Mouse (Mus musculus): ENCODE data around the gene Pmel. TPM values are rescaled to one million over a fixed set of nuclear protein-coding genes. Genes with fewer than 3 reads are reported as not detected.
A peak's percentile ranks its signal among the peaks of the same experiment; 100 is the strongest.
"Not testable (repeated sequence)": the region's sequence is repeated elsewhere in the genome, so short reads cannot be mapped to it uniquely, and the experiment has no call there.

Gene Pmel
- polyA plus RNA-seq, 1 experiment from 2014 or later = 2.6 TPM

GRCm38 (mm10) chr10:128715559-128716537, 11.9 kb downstream of the Pmel start:
- no peaks in the 10 kb centered on the region for H3K4me1 ChIP-seq (ENCODE audit: control insufficient read depth, insufficient read depth, low read length)
- no peak overlapping the region for H3K9ac ChIP-seq (ENCODE audit: low read depth, low read length)
- no peak overlapping the region for H3K4me3 ChIP-seq (ENCODE audit: low read length)
- WGBS = 87% methylated on average over 19 of the region's 19 CpGs
- H3K4me2 ChIP-seq (replicated peaks; ENCODE audit: low read depth, low read length) = no peak overlapping the region
- no peak for ATAC-seq (ENCODE audit: low FRiP score, low TSS enrichment)
- no peaks in the 10 kb centered on the region for H3K36me3 ChIP-seq (ENCODE audit: control insufficient read depth, insufficient read depth, low read length)
- no peaks in the 10 kb centered on the region for H3K9me3 ChIP-seq (ENCODE audit: control insufficient read depth, low read length)
- no peak overlapping the region for H3K27ac ChIP-seq (ENCODE audit: low read depth, low read length)
- H3K27me3 ChIP-seq (ENCODE audit: control insufficient read depth, insufficient read depth, low read length) = no peaks in the 10 kb centered on the region

GRCm38 (mm10) chr10:128725466-128725865, 21.5 kb downstream of the Pmel start:
- not testable (repeated sequence) for H3K27ac ChIP-seq (ENCODE audit: low read depth, low read length); H3K4me1 ChIP-seq (ENCODE audit: control insufficient read depth, insufficient read depth, low read length); H3K4me2 ChIP-seq (replicated peaks; ENCODE audit: low read depth, low read length); ATAC-seq (ENCODE audit: low FRiP score, low TSS enrichment); H3K4me3 ChIP-seq (ENCODE audit: low read length); H3K36me3 ChIP-seq (ENCODE audit: control insufficient read depth, insufficient read depth, low read length); H3K27me3 ChIP-seq (ENCODE audit: control insufficient read depth, insufficient read depth, low read length); H3K9ac ChIP-seq (ENCODE audit: low read depth, low read length); H3K9me3 ChIP-seq (ENCODE audit: control insufficient read depth, low read length)
- WGBS = 67% methylated on average over 3 of the region's 4 CpGs

- no peak overlapping the region for H3K27ac ChIP-seq (ENCODE audit: low read depth, low read length)
- no peak for ATAC-seq (ENCODE audit: low FRiP score, low TSS enrichment)
- no peaks in the 10 kb centered on the region for H3K27me3 ChIP-seq (ENCODE audit: control insufficient read depth, insufficient read depth, low read length)
- H3K4me3 ChIP-seq (ENCODE audit: low read length) = no peak overlapping the region
- no peaks in the 10 kb centered on the region for H3K4me1 ChIP-seq (ENCODE audit: control insufficient read depth, insufficient read depth, low read length)
- H3K4me2 ChIP-seq (replicated peaks; ENCODE audit: low read depth, low read length) = no peak overlapping the region
- no peaks in the 10 kb centered on the region for H3K9me3 ChIP-seq (ENCODE audit: control insufficient read depth, low read length)
- no peaks in the 10 kb centered on the region for H3K36me3 ChIP-seq (ENCODE audit: control insufficient read depth, insufficient read depth, low read length)
- no peak overlapping the region for H3K9ac ChIP-seq (ENCODE audit: low read depth, low read length)
- 89% methylated on average over 5 of the region's 5 CpGs for WGBS
Measured at GRCm38 (mm10) chr10:128728059-128728458, 24.1 kb downstream of the Pmel start.

- Histone ChIP-seq H3K9me3 (ENCODE audit: control insufficient read depth, low read length) (no peaks in the 10 kb centered on the region), H3K4me2 (replicated peaks; ENCODE audit: low read depth, low read length) (no peak overlapping the region; the same call in 1 of the 2 replicates), H3K4me1 (ENCODE audit: control insufficient read depth, insufficient read depth, low read length) (no peaks in the 10 kb centered on the region), H3K4me3 (ENCODE audit: low read length) (no peak overlapping the region), H3K9ac (ENCODE audit: low read depth, low read length) (no peak overlapping the region), H3K27me3 (ENCODE audit: control insufficient read depth, insufficient read depth, low read length) (no peaks in the 10 kb centered on the region), H3K27ac (ENCODE audit: low read depth, low read length) (no peak overlapping the region), H3K36me3 (ENCODE audit: control insufficient read depth, insufficient read depth, low read length) (no peaks in the 10 kb centered on the region)
- 16% methylated on average over 10 of the region's 10 CpGs for WGBS
- ATAC-seq (ENCODE audit: low FRiP score, low TSS enrichment) = peak; percentile 82
Measured at GRCm38 (mm10) chr10:128731002-128731433, 27.0 kb downstream of the Pmel start.

- Histone ChIP-seq H3K4me1 (ENCODE audit: control insufficient read depth, insufficient read depth, low read length) (no peaks in the 10 kb centered on the region), H3K4me3 (ENCODE audit: low read length) (no peak overlapping the region), H3K36me3 (ENCODE audit: control insufficient read depth, insufficient read depth, low read length) (no peaks in the 10 kb centered on the region), H3K9me3 (ENCODE audit: control insufficient read depth, low read length) (no peaks in the 10 kb centered on the region), H3K9ac (ENCODE audit: low read depth, low read length) (no peak overlapping the region), H3K4me2 (replicated peaks; ENCODE audit: low read depth, low read length) (no peak overlapping the region), H3K27me3 (ENCODE audit: control insufficient read depth, insufficient read depth, low read length) (no peaks in the 10 kb centered on the region), H3K27ac (ENCODE audit: low read depth, low read length) (no peak overlapping the region)
- ATAC-seq (ENCODE audit: low FRiP score, low TSS enrichment) = no peak
Measured at GRCm38 (mm10) chr10:128731992-128732391, 28.0 kb downstream of the Pmel start.

GRCm38 (mm10) chr10:128737435-128737834, 33.4 kb downstream of the Pmel start:
- Histone ChIP-seq H3K27me3 (ENCODE audit: control insufficient read depth, insufficient read depth, low read length) (peaks cover 8% of the 10 kb centered on the region; the same call in 1 of the 2 replicates), H3K36me3 (ENCODE audit: control insufficient read depth, insufficient read depth, low read length) (no peaks in the 10 kb centered on the region), H3K4me3 (ENCODE audit: low read length) (peak overlapping the region; percentile 20), H3K9me3 (ENCODE audit: control insufficient read depth, low read length) (no peaks in the 10 kb centered on the region), H3K4me2 (replicated peaks; ENCODE audit: low read depth, low read length) (peak overlapping the region; percentile 39), H3K9ac (ENCODE audit: low read depth, low read length) (no peak overlapping the region), H3K4me1 (ENCODE audit: control insufficient read depth, insufficient read depth, low read length) (no peaks in the 10 kb centered on the region), H3K27ac (ENCODE audit: low read depth, low read length) (no peak overlapping the region)
- WGBS = 3% methylated on average over 15 of the region's 15 CpGs
- peak; percentile 71 for ATAC-seq (ENCODE audit: low FRiP score, low TSS enrichment)

- WGBS = 71% methylated on average over 2 of the region's 2 CpGs
- Histone ChIP-seq H3K36me3 (ENCODE audit: control insufficient read depth, insufficient read depth, low read length) (no peaks in the 10 kb centered on the region), H3K4me1 (ENCODE audit: control insufficient read depth, insufficient read depth, low read length) (peaks cover 9% of the 10 kb centered on the region; the same call in 1 of the 2 replicates), H3K27me3 (ENCODE audit: control insufficient read depth, insufficient read depth, low read length) (peaks cover 12% of the 10 kb centered on the region; the same call in 1 of the 2 replicates), H3K4me3 (ENCODE audit: low read length) (no peak overlapping the region), H3K4me2 (replicated peaks; ENCODE audit: low read depth, low read length) (no peak overlapping the region), H3K9me3 (ENCODE audit: control insufficient read depth, low read length) (no peaks in the 10 kb centered on the region), H3K27ac (ENCODE audit: low read depth, low read length) (no peak overlapping the region), H3K9ac (ENCODE audit: low read depth, low read length) (no peak overlapping the region)
- no peak for ATAC-seq (ENCODE audit: low FRiP score, low TSS enrichment)
Measured at GRCm38 (mm10) chr10:128740296-128740695, 36.3 kb downstream of the Pmel start.

- H3K27ac ChIP-seq (ENCODE audit: low read depth, low read length) = no peak overlapping the region
- H3K4me3 ChIP-seq (ENCODE audit: low read length) = peak overlapping the region; percentile 57; the same call in 1 of the 2 replicates
- no peak overlapping the region for H3K9ac ChIP-seq (ENCODE audit: low read depth, low read length)
- no peaks in the 10 kb centered on the region for H3K9me3 ChIP-seq (ENCODE audit: control insufficient read depth, low read length)
- H3K36me3 ChIP-seq (ENCODE audit: control insufficient read depth, insufficient read depth, low read length) = no peaks in the 10 kb centered on the region
- peak overlapping the region; percentile 95 for H3K4me2 ChIP-seq (replicated peaks; ENCODE audit: low read depth, low read length)
- no peak for ATAC-seq (ENCODE audit: low FRiP score, low TSS enrichment)
- 32% methylated on average over 4 of the region's 4 CpGs for WGBS
- H3K27me3 ChIP-seq (ENCODE audit: control insufficient read depth, insufficient read depth, low read length) = peaks cover 12% of the 10 kb centered on the region; the same call in 1 of the 2 replicates
- peaks cover 11% of the 10 kb centered on the region; the same call in 1 of the 2 replicates for H3K4me1 ChIP-seq (ENCODE audit: control insufficient read depth, insufficient read depth, low read length)
Measured at GRCm38 (mm10) chr10:128742616-128743015, 38.6 kb downstream of the Pmel start.

- Histone ChIP-seq H3K9me3 (ENCODE audit: control insufficient read depth, low read length) (no peaks in the 10 kb centered on the region), H3K4me3 (ENCODE audit: low read length) (peak overlapping the region; percentile 57), H3K27me3 (ENCODE audit: control insufficient read depth, insufficient read depth, low read length) (peaks cover 12% of the 10 kb centered on the region; the same call in 1 of the 2 replicates), H3K36me3 (ENCODE audit: control insufficient read depth, insufficient read depth, low read length) (no peaks in the 10 kb centered on the region), H3K4me2 (replicated peaks; ENCODE audit: low read depth, low read length) (peak overlapping the region; percentile 95), H3K27ac (ENCODE audit: low read depth, low read length) (no peak overlapping the region), H3K4me1 (ENCODE audit: control insufficient read depth, insufficient read depth, low read length) (peaks cover 11% of the 10 kb centered on the region; the same call in 1 of the 2 replicates), H3K9ac (ENCODE audit: low read depth, low read length) (peak overlapping the region; percentile 67; the same call in 1 of the 2 replicates)
- ATAC-seq (ENCODE audit: low FRiP score, low TSS enrichment) = no peak
- 5% methylated on average over 7 of the region's 7 CpGs for WGBS
Measured at GRCm38 (mm10) chr10:128743235-128743634, 39.2 kb downstream of the Pmel start.
